9 mouse cellular contexts compared by ENCODE assay signal in the genomic region with DNA sequence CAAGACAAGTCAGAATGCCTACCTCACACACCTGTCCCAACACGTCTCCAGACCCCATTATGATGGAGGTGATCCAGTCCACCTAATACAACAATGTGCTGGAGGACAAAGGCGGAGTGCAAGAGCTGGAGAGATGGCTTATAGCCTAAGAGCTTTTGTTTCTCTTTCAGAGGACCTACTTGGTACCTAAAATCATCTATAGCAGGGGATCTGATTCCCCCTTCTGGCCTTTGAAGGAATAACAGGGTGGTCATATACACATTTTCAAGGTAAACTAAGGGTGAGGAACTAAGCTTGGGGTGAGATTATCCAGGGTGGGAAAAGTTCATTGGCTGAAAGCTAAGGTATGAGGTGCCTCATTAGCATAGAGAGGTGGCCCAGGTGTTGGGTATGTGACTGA. TPM values are rescaled to one million over a fixed set of nuclear protein-coding genes. Genes with fewer than 3 reads are reported as not detected.
A peak's percentile ranks its signal among the peaks of the same experiment; 100 is the strongest.
DNase-seq lines count a peak whose midpoint lies in the region; ATAC-seq and TF ChIP-seq lines count a peak whose summit lies in the region.
"Had no signal": no experiment of that assay in that cellular context is flagged by ENCODE, and none has a peak within 500 bp of the region (broad histone marks: within the 10 kb centered on the region; RNA-seq: fewer than 3 reads in every experiment).

No protein-coding gene starts in this region.

- 48% methylated on average over 2 of the region's 2 CpGs for WGBS in midbrain, postnatal 0 days

- no peak overlapping the region for H3K9ac ChIP-seq in ES-Bruce4 (ENCODE audit: low read depth, poor library complexity, severe bottlenecking)
- no peak overlapping the region for H3K9ac ChIP-seq in midbrain, postnatal 0 days (replicated peaks; ENCODE audit: low read length, poor library complexity, severe bottlenecking)

- no peak overlapping the region for H3K4me2 ChIP-seq in midbrain, postnatal 0 days (ENCODE audit: low read depth, low read length, poor library complexity, severe bottlenecking)

- H3K4me1 ChIP-seq in ES-Bruce4 (ENCODE audit: control insufficient read depth, insufficient read depth, low read length): no peaks in the 10 kb centered on the region
- H3K4me1 ChIP-seq in cortical plate, adult 2 months (ENCODE audit: control insufficient read depth, insufficient read depth, low read length): peaks cover 2% of the 10 kb centered on the region; the same call in 1 of the 2 replicates
- H3K4me1 ChIP-seq in midbrain, postnatal 0 days (ENCODE audit: insufficient read depth, low read length): 0 out of 2 replicates have a peak, but pooled peaks cover 4% of the 10 kb centered on the region

- no peak for TF ChIP-seq EP300 in ES-Bruce4 (IDR thresholded peaks at IDR 0.05; ENCODE audit: insufficient read depth, low read depth, low read length)

- no peaks in the 10 kb centered on the region for H3K9me3 ChIP-seq in ES-Bruce4 (replicated peaks; ENCODE audit: control insufficient read depth, insufficient read depth, low read length, poor library complexity, severe bottlenecking)
- no peaks in the 10 kb centered on the region for H3K9me3 ChIP-seq in midbrain, postnatal 0 days (ENCODE audit: low read length)

- peak; percentile 12 for TF ChIP-seq CTCF in ES-Bruce4 (IDR thresholded peaks at IDR 0.05; ENCODE audit: low read depth, low read length)
- TF ChIP-seq CTCF in cortical plate, adult 2 months (IDR thresholded peaks at IDR 0.05; ENCODE audit: extremely low read depth, insufficient read depth, low read length): peak; percentile 11; the same call in 1 of the 2 replicates
- peak; percentile 88 for TF ChIP-seq CTCF in midbrain, postnatal 0 days (IDR thresholded peaks at IDR 0.05)

- no peak overlapping the region for H3K27ac ChIP-seq in ES-Bruce4 (ENCODE audit: insufficient read depth, low read length)
- no peak overlapping the region for H3K27ac ChIP-seq in cortical plate, adult 2 months (ENCODE audit: insufficient read depth, low read length)
- H3K27ac ChIP-seq in midbrain, postnatal 0 days (ENCODE audit: low read depth, low read length): no peak overlapping the region

- no peak for ATAC-seq in midbrain, postnatal 0 days (ENCODE audit: low FRiP score)

- peak; percentile 33 for DNase-seq in heart, postnatal 4 days
- no peak for DNase-seq in heart, adult 11 months
- DNase-seq in kidney, postnatal 10 days: peak; percentile 37
- DNase-seq in midbrain, postnatal 0 days (ENCODE audit: low spot score): peak; percentile 61
- no peak for DNase-seq in spleen, adult 12 weeks (ENCODE audit: low spot score)
- no peak for DNase-seq in gastrocnemius, postnatal 4 days (ENCODE audit: low spot score in 2 of 2)

- no peaks in the 10 kb centered on the region for H3K36me3 ChIP-seq in ES-Bruce4 (ENCODE audit: control insufficient read depth, insufficient read depth, low read length, poor library complexity, severe bottlenecking)
- H3K36me3 ChIP-seq in midbrain, postnatal 0 days (ENCODE audit: insufficient read depth, low read length): no peaks in the 10 kb centered on the region

- no peak overlapping the region for H3K4me3 ChIP-seq in ES-Bruce4 (ENCODE audit: low read depth, low read length)
- H3K4me3 ChIP-seq in cortical plate, adult 2 months (ENCODE audit: insufficient read depth, low read length): no peak overlapping the region
- no peak overlapping the region for H3K4me3 ChIP-seq in midbrain, postnatal 0 days (ENCODE audit: low read depth, low read length)

- no peak for TF ChIP-seq POLR2A in ES-Bruce4 (IDR thresholded peaks at IDR 0.05; ENCODE audit: insufficient read depth, low read length)
- no peak for TF ChIP-seq POLR2A in cortical plate, adult 2 months (IDR thresholded peaks at IDR 0.05; ENCODE audit: extremely low read depth, insufficient read depth, low read length)

- no peaks in the 10 kb centered on the region for H3K27me3 ChIP-seq in ES-Bruce4 (ENCODE audit: control insufficient read depth, insufficient read depth, low read length, poor library complexity, severe bottlenecking)
- no peaks in the 10 kb centered on the region for H3K27me3 ChIP-seq in midbrain, postnatal 0 days (ENCODE audit: insufficient read depth, low read length)

RNA-seq across cellular contexts. Expression of a gene that starts 19.4 kb away (rescaled TPM):
- not detected for total RNA-seq in heart, postnatal 4 days (2021)
- not detected in 2 replicates for polyA plus RNA-seq in ES-Bruce4 (2011; ENCODE audit: insufficient read depth, insufficient read length, low read depth, missing spikeins)
- polyA plus RNA-seq in cortical plate, adult 2 months (2012; rRNA removed): 0.10 and 0.11 TPM in 2 replicates
- total RNA-seq in midbrain, postnatal 0 days (2014; rRNA removed): not detected in 2 replicates
- 0.11 TPM in 1 of 2 replicates, not detected in the other for polyA plus RNA-seq in midbrain, postnatal 0 days (2015; fragmentation: Nextera tagmentation; extraction: Ambion mirVana)
- total RNA-seq in gastrocnemius, postnatal 4 days (2021): not detected
- total RNA-seq: heart, postnatal 14 days had no signal

RNA-seq across cellular contexts. Expression of a gene that starts 27.9 kb away (rescaled TPM):
- total RNA-seq in heart, postnatal 4 days (2021): 10 to 100 TPM; 24.5 to 26.6 TPM
- polyA plus RNA-seq in ES-Bruce4 (2011; ENCODE audit: insufficient read depth, insufficient read length, low read depth, missing spikeins): 37.9 and 40.9 TPM in 2 replicates
- polyA plus RNA-seq in cortical plate, adult 2 months (2012; rRNA removed): 24.6 and 26.5 TPM in 2 replicates
- 84.3 and 87.4 TPM in 2 replicates for total RNA-seq in midbrain, postnatal 0 days (2014; rRNA removed)
- 15.3 and 17.9 TPM in 2 replicates for polyA plus RNA-seq in midbrain, postnatal 0 days (2015; fragmentation: Nextera tagmentation; extraction: Ambion mirVana)
- total RNA-seq in gastrocnemius, postnatal 4 days (2021): 10 to 100 TPM; 27.4 to 28.8 TPM

Comparison
In these comparisons a context has a peak if more than half of its experiments do, and no peak if none do; other contexts are left out.
1. DNase-seq: peak in heart, postnatal 4 days (single experiment), kidney, postnatal 10 days (single experiment) and midbrain, postnatal 0 days (single experiment); none in heart, adult 11 months (single experiment), spleen, adult 12 weeks (single experiment) and gastrocnemius, postnatal 4 days (0 of 2).
2. CTCF ChIP-seq: peak in every context shown above with its lines; median percentile 88 in midbrain, postnatal 0 days; 12 in ES-Bruce4; 11 in cortical plate, adult 2 months.